Mouse (Mus musculus) kidney, adult 2 months (tissue): ENCODE results near the gene Tgfb1.

Source experiments
- CTCF ChIP-seq: fragments of 200-500 bp; conservative IDR thresholded peaks from 2 replicates; pipeline ENCODE4 v1.5.1; 2011; ENCODE audit warnings: low read depth, mild to moderate bottlenecking, control low read depth, low read length, moderate library complexity, mixed read lengths; ENCODE audit not compliant: insufficient read depth, insufficient read length
- POLR2A ChIP-seq: fragments of 200-500 bp; IDR thresholded peaks from one replicate; pipeline ENCODE4 v1.6.1; 2011; ENCODE audit warnings: low read depth, low read length, control low read depth

DNA sequence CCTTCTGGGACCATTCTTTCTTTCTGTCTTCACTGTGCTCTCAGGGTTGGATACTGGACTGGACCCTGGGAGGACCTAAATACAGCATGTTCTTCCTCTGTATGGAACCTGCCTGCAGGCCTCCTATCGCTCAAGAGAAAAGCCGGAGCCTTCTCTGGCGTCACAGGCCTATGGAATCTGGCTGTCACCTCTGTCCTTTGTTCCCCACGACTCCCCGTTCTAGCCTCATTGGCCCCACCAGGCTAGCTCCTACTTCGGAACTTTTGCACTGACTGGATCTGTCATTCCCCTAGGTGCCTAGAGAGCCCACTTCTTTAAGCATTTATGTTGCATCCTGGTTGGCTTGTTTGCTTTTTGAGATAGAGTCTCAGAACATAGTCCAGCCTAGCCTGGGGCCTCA, 2.1 kb upstream of the Tgfb1 start:
- TF ChIP-seq CTCF = no peak
- no peak for TF ChIP-seq POLR2A
